Mouse (Mus musculus): ENCODE data around the gene Ano1. TPM values are rescaled to one million over a fixed set of nuclear protein-coding genes. Genes with fewer than 3 reads are reported as not detected.

Gene Ano1
- polyA plus RNA-seq, 1 experiment from 2014 or later = 7.8 TPM

GRCm38 (mm10) chr7:144738357-144738798, 13.4 kb downstream of the Ano1 start:
- Histone ChIP-seq H3K4me1 (peaks cover 12% of the 10 kb centered on the region), H3K4me2 (replicated peaks) (peak overlapping the region; percentile 78), H3K4me3 (peak overlapping the region; percentile 44), H3K9me3 (no peaks in the 10 kb centered on the region), H3K27me3 (peaks cover 6% of the 10 kb centered on the region; the same call in 1 of the 2 replicates), H3K9ac (replicated peaks) (peak overlapping the region; percentile 41), H3K27ac (replicated peaks) (no peak overlapping the region), H3K36me3 (no peaks in the 10 kb centered on the region)
- WGBS = under 1% methylated on average over 27 of the region's 33 CpGs
- ATAC-seq (replicated peaks) = peak; percentile 48; the same call in 1 of the 2 replicates

GRCm38 (mm10) chr7:144731897-144732291, 19.9 kb downstream of the Ano1 start:
- Histone ChIP-seq H3K4me2 (replicated peaks) (no peak overlapping the region), H3K9me3 (no peaks in the 10 kb centered on the region), H3K9ac (replicated peaks) (no peak overlapping the region), H3K27ac (replicated peaks) (no peak overlapping the region), H3K27me3 (no peaks in the 10 kb centered on the region), H3K4me1 (no peaks in the 10 kb centered on the region; the same call in 1 of the 2 replicates), H3K4me3 (no peak overlapping the region), H3K36me3 (no peaks in the 10 kb centered on the region)
- WGBS = 34% methylated on average over 4 of the region's 4 CpGs
- ATAC-seq (replicated peaks) = no peak; the same call in 1 of the 2 replicates

GRCm38 (mm10) chr7:144731182-144731896, 20.4 kb downstream of the Ano1 start:
- 0 out of 2 replicates have a peak, but pooled peaks have one; percentile 29 for ATAC-seq (replicated peaks)
- no peak overlapping the region for H3K4me3 ChIP-seq
- H3K9me3 ChIP-seq = no peaks in the 10 kb centered on the region
- no peaks in the 10 kb centered on the region for H3K27me3 ChIP-seq
- no peaks in the 10 kb centered on the region; the same call in 1 of the 2 replicates for H3K4me1 ChIP-seq
- H3K9ac ChIP-seq (replicated peaks) = no peak overlapping the region
- WGBS = 67% methylated on average over 9 of the region's 9 CpGs
- H3K4me2 ChIP-seq (replicated peaks) = no peak overlapping the region
- H3K27ac ChIP-seq (replicated peaks) = no peak overlapping the region; the same call in 1 of the 2 replicates
- H3K36me3 ChIP-seq = no peaks in the 10 kb centered on the region

GRCm38 (mm10) chr7:144724283-144724682, 27.5 kb downstream of the Ano1 start:
- H3K9ac ChIP-seq (replicated peaks) = no peak overlapping the region
- no peak overlapping the region for H3K27ac ChIP-seq (replicated peaks)
- H3K4me2 ChIP-seq (replicated peaks) = no peak overlapping the region
- H3K27me3 ChIP-seq = no peaks in the 10 kb centered on the region
- ATAC-seq (replicated peaks) = no peak
- 43% methylated on average over 1 of the region's 1 CpGs for WGBS
- no peaks in the 10 kb centered on the region for H3K9me3 ChIP-seq
- H3K36me3 ChIP-seq = no peaks in the 10 kb centered on the region
- no peaks in the 10 kb centered on the region for H3K4me1 ChIP-seq
- H3K4me3 ChIP-seq = no peak overlapping the region

- Histone ChIP-seq H3K36me3 (no peaks in the 10 kb centered on the region), H3K9me3 (no peaks in the 10 kb centered on the region), H3K4me1 (no peaks in the 10 kb centered on the region), H3K9ac (replicated peaks) (no peak overlapping the region), H3K4me3 (no peak overlapping the region), H3K27ac (replicated peaks) (no peak overlapping the region), H3K27me3 (no peaks in the 10 kb centered on the region), H3K4me2 (replicated peaks) (no peak overlapping the region)
- 91% methylated on average over 4 of the region's 4 CpGs for WGBS
- no peak for ATAC-seq (replicated peaks)
Measured at GRCm38 (mm10) chr7:144719956-144720355, 31.8 kb downstream of the Ano1 start.

GRCm38 (mm10) chr7:144717736-144718135, 34.0 kb downstream of the Ano1 start:
- Histone ChIP-seq H3K4me3 (no peak overlapping the region), H3K27me3 (no peaks in the 10 kb centered on the region), H3K9ac (replicated peaks) (no peak overlapping the region), H3K4me1 (no peaks in the 10 kb centered on the region), H3K36me3 (no peaks in the 10 kb centered on the region), H3K9me3 (no peaks in the 10 kb centered on the region), H3K4me2 (replicated peaks) (no peak overlapping the region), H3K27ac (replicated peaks) (no peak overlapping the region)
- 77% methylated on average over 5 of the region's 5 CpGs for whole genome bisulfite sequencing
- no peak for ATAC-seq (replicated peaks)

GRCm38 (mm10) chr7:144697870-144698269, 53.9 kb downstream of the Ano1 start:
- H3K4me2 ChIP-seq (replicated peaks) = no peak overlapping the region
- no peaks in the 10 kb centered on the region for H3K9me3 ChIP-seq
- H3K36me3 ChIP-seq = no peaks in the 10 kb centered on the region
- H3K27ac ChIP-seq (replicated peaks) = no peak overlapping the region
- no peak overlapping the region for H3K4me3 ChIP-seq
- WGBS = 89% methylated on average over 9 of the region's 9 CpGs
- no peaks in the 10 kb centered on the region for H3K27me3 ChIP-seq
- H3K4me1 ChIP-seq = no peaks in the 10 kb centered on the region
- no peak for ATAC-seq (replicated peaks)
- no peak overlapping the region for H3K9ac ChIP-seq (replicated peaks)

- H3K36me3 ChIP-seq = no peaks in the 10 kb centered on the region
- H3K4me3 ChIP-seq = no peak overlapping the region
- H3K27me3 ChIP-seq = no peaks in the 10 kb centered on the region
- no peaks in the 10 kb centered on the region for H3K9me3 ChIP-seq
- H3K27ac ChIP-seq (replicated peaks) = no peak overlapping the region
- no peak for ATAC-seq (replicated peaks)
- H3K9ac ChIP-seq (replicated peaks) = no peak overlapping the region
- no peaks in the 10 kb centered on the region for H3K4me1 ChIP-seq
- 80% methylated on average over 7 of the region's 7 CpGs for WGBS
- H3K4me2 ChIP-seq (replicated peaks) = no peak overlapping the region
Measured at GRCm38 (mm10) chr7:144696764-144697704, 54.7 kb downstream of the Ano1 start.

- Histone ChIP-seq H3K4me3 (no peak overlapping the region), H3K9me3 (no peaks in the 10 kb centered on the region), H3K27me3 (no peaks in the 10 kb centered on the region), H3K9ac (replicated peaks) (no peak overlapping the region), H3K36me3 (no peaks in the 10 kb centered on the region), H3K4me2 (replicated peaks) (no peak overlapping the region), H3K4me1 (peaks cover 7% of the 10 kb centered on the region; the same call in 1 of the 2 replicates), H3K27ac (replicated peaks) (no peak overlapping the region)
- ATAC-seq (replicated peaks) = no peak
- 60% methylated on average over 2 of the region's 2 CpGs for WGBS
Measured at GRCm38 (mm10) chr7:144689855-144690254, 61.9 kb downstream of the Ano1 start.

GRCm38 (mm10) chr7:144689136-144689535, 62.6 kb downstream of the Ano1 start:
- H3K27me3 ChIP-seq = no peaks in the 10 kb centered on the region
- peaks cover 12% of the 10 kb centered on the region for H3K4me1 ChIP-seq
- no peak overlapping the region for H3K9ac ChIP-seq (replicated peaks)
- no peak for ATAC-seq (replicated peaks)
- H3K36me3 ChIP-seq = no peaks in the 10 kb centered on the region
- no peak overlapping the region for H3K4me3 ChIP-seq
- no peak overlapping the region for H3K4me2 ChIP-seq (replicated peaks)
- no peaks in the 10 kb centered on the region for H3K9me3 ChIP-seq
- H3K27ac ChIP-seq (replicated peaks) = no peak overlapping the region
- 62% methylated on average over 7 of the region's 7 CpGs for WGBS

GRCm38 (mm10) chr7:144687663-144688381, 64.0 kb downstream of the Ano1 start:
- Histone ChIP-seq H3K9ac (replicated peaks) (no peak overlapping the region), H3K27me3 (no peaks in the 10 kb centered on the region), H3K9me3 (no peaks in the 10 kb centered on the region), H3K4me2 (replicated peaks) (no peak overlapping the region), H3K27ac (replicated peaks) (no peak overlapping the region), H3K4me1 (peaks cover 12% of the 10 kb centered on the region), H3K36me3 (no peaks in the 10 kb centered on the region), H3K4me3 (no peak overlapping the region)
- WGBS = 96% methylated on average over 2 of the region's 2 CpGs
- 0 out of 2 replicates have a peak, but pooled peaks have one; percentile 40 for ATAC-seq (replicated peaks)

Data from forebrain, embryonic 15.5 days (tissue).